8 mouse cellular contexts compared by ENCODE assay signal in the genomic region with DNA sequence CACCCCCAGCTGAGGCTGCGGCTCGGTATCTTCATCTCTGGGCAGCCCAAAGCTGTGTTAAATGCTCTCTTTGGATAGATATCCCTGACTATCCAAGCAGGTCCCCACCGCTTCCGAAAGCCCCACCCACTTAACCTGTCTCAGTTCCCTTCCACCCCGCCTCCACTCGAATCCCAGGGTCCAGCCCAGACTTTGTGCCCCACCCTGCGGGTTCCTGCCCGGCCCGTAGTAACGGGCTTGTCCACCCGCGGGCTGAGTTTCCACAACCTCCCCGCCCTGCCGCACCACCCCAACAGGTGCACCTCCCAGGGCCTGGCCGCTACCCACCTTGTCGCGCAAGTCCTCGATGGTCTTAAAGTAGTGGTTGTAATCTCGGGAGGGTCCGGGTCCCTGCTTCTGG. TPM values are rescaled to one million over a fixed set of nuclear protein-coding genes. Genes with fewer than 3 reads are reported as not detected.
DNase-seq lines count a peak whose midpoint lies in the region; ATAC-seq and TF ChIP-seq lines count a peak whose summit lies in the region.

No protein-coding gene starts in this region.

- peak overlapping the region; percentile 37; the same call in 1 of the 2 replicates for H3K4me3 ChIP-seq in kidney, adult 2 months (ENCODE audit: insufficient read depth, low read depth, low read length)
- peak overlapping the region; percentile 38 for H3K4me3 ChIP-seq in lung, embryonic 14.5 days (ENCODE audit: low read depth, low read length)

- H3K9ac ChIP-seq in lung, embryonic 14.5 days, result peak overlapping the region; percentile 36

- TF ChIP-seq CTCF in kidney, adult 2 months (conservative IDR thresholded peaks at IDR 0.05; ENCODE audit: insufficient read depth, insufficient read length, low read depth, low read length), result no peak
- TF ChIP-seq CTCF in lung, embryonic 14.5 days (IDR thresholded peaks at IDR 0.05; ENCODE audit: low read depth), result no peak

- DNase-seq in urinary bladder, adult 2 months (ENCODE audit: low spot score), result peak; percentile 67
- no peak for DNase-seq in urinary bladder, postnatal 25 days (ENCODE audit: low spot score)
- no peak for DNase-seq in kidney, adult 2 months
- DNase-seq in lung, embryonic 14.5 days, result peak; percentile 34
- DNase-seq in testis, postnatal 14 days (ENCODE audit: low spot score), result peak; percentile 15
- DNase-seq in frontal cortex, postnatal 36 days (ENCODE audit: low spot score in 2 of 2), result no peak
- DNase-seq in adrenal gland, adult 2 months, result no peak
- DNase-seq in cerebellum, postnatal 14 days, result no peak

- no peaks in the 10 kb centered on the region for H3K27me3 ChIP-seq in kidney, adult 2 months (replicated peaks; ENCODE audit: control insufficient read depth, insufficient read depth, low read length)
- peaks cover 21% of the 10 kb centered on the region for H3K27me3 ChIP-seq in lung, embryonic 14.5 days (ENCODE audit: insufficient read depth, low read length)

- ATAC-seq in lung, embryonic 14.5 days (ENCODE audit: insufficient read depth), result 0 out of 2 replicates have a peak, but pooled peaks have one; percentile 29

- no peak for TF ChIP-seq POLR2A in kidney, adult 2 months (IDR thresholded peaks at IDR 0.05; ENCODE audit: low read depth, low read length)

- peak overlapping the region; percentile 60 for H3K4me2 ChIP-seq in lung, embryonic 14.5 days

- no peaks in the 10 kb centered on the region for H3K9me3 ChIP-seq in lung, embryonic 14.5 days (ENCODE audit: low read depth, low read length)

- H3K4me1 ChIP-seq in kidney, adult 2 months (ENCODE audit: control insufficient read depth, insufficient read depth, low read length), result no peaks in the 10 kb centered on the region
- H3K4me1 ChIP-seq in lung, embryonic 14.5 days (ENCODE audit: insufficient read depth), result no peaks in the 10 kb centered on the region

- no peaks in the 10 kb centered on the region for H3K36me3 ChIP-seq in kidney, adult 2 months (ENCODE audit: control insufficient read depth, insufficient read depth, low read length)
- H3K36me3 ChIP-seq in lung, embryonic 14.5 days (ENCODE audit: insufficient read depth), result no peaks in the 10 kb centered on the region

- 2% methylated on average over 20 of the region's 20 CpGs for WGBS in kidney, adult 2 months
- WGBS in lung, embryonic 14.5 days, result under 1% methylated on average over 20 of the region's 20 CpGs

- no peak overlapping the region for H3K27ac ChIP-seq in kidney, adult 2 months (ENCODE audit: insufficient read depth, low read depth, low read length)
- H3K27ac ChIP-seq in lung, embryonic 14.5 days (ENCODE audit: low read depth), result peak overlapping the region; percentile 84

RNA-seq across cellular contexts. Expression of gene Krt19, which starts 3.4 kb away (rescaled TPM):
- polyA plus RNA-seq in urinary bladder, adult 2 months (2012; rRNA removed), result 814 and 933 TPM in 2 replicates
- 13.0 and 20.1 TPM in 2 replicates for polyA plus RNA-seq in kidney, adult 2 months (2012; rRNA removed)
- 86.7 and 91.0 TPM in 2 replicates for polyA plus RNA-seq in lung, embryonic 14.5 days (2014; fragmentation: Nextera tagmentation; extraction: Ambion mirVana)
- total RNA-seq in adrenal gland, adult 2 months (2021), result 1 to 10 TPM; 6.1 to 8.6 TPM
- 2.6 and 4.4 TPM in 2 replicates for polyA plus RNA-seq in adrenal gland, adult 2 months (2012; rRNA removed)

RNA-seq across cellular contexts. Expression of gene Krt15, which starts 9.4 kb away (rescaled TPM):
- 622 and 677 TPM in 2 replicates for polyA plus RNA-seq in urinary bladder, adult 2 months (2012; rRNA removed)
- 3.1 and 3.9 TPM in 2 replicates for polyA plus RNA-seq in kidney, adult 2 months (2012; rRNA removed)
- polyA plus RNA-seq in lung, embryonic 14.5 days (2014; fragmentation: Nextera tagmentation; extraction: Ambion mirVana), result 3.9 and 4.4 TPM in 2 replicates
- not detected for total RNA-seq in adrenal gland, adult 2 months (2021)
- polyA plus RNA-seq in adrenal gland, adult 2 months (2012; rRNA removed), result not detected in 2 replicates

RNA-seq across cellular contexts. Expression of gene Krt13, which starts 23.7 kb away (rescaled TPM):
- 0.37 and 0.91 TPM in 2 replicates for polyA plus RNA-seq in urinary bladder, adult 2 months (2012; rRNA removed)
- polyA plus RNA-seq in kidney, adult 2 months (2012; rRNA removed), result not detected in 2 replicates
- polyA plus RNA-seq in lung, embryonic 14.5 days (2014; fragmentation: Nextera tagmentation; extraction: Ambion mirVana), result 0.27 TPM in 1 of 2 replicates, not detected in the other
- not detected for total RNA-seq in adrenal gland, adult 2 months (2021)
- not detected in 2 replicates for polyA plus RNA-seq in adrenal gland, adult 2 months (2012; rRNA removed)

RNA-seq across cellular contexts. Expression of gene Krt36, which starts 39.7 kb away (rescaled TPM):
- polyA plus RNA-seq in urinary bladder, adult 2 months (2012; rRNA removed), result 0.22 and 0.33 TPM in 2 replicates
- 0.11 TPM in 1 of 2 replicates, not detected in the other for polyA plus RNA-seq in kidney, adult 2 months (2012; rRNA removed)
- polyA plus RNA-seq in lung, embryonic 14.5 days (2014; fragmentation: Nextera tagmentation; extraction: Ambion mirVana), result 0.11 TPM in 1 of 2 replicates, not detected in the other
- under 1 TPM; 0.28 to 0.43 TPM for total RNA-seq in adrenal gland, adult 2 months (2021)
- 0.31 and 0.50 TPM in 2 replicates for polyA plus RNA-seq in adrenal gland, adult 2 months (2012; rRNA removed)

RNA-seq across cellular contexts. Expression of gene Krt9, which starts 47.9 kb away (rescaled TPM):
- not detected in 2 replicates for polyA plus RNA-seq in urinary bladder, adult 2 months (2012; rRNA removed)
- not detected in 2 replicates for polyA plus RNA-seq in kidney, adult 2 months (2012; rRNA removed)
- polyA plus RNA-seq in lung, embryonic 14.5 days (2014; fragmentation: Nextera tagmentation; extraction: Ambion mirVana), result not detected in 2 replicates
- not detected for total RNA-seq in adrenal gland, adult 2 months (2021)
- polyA plus RNA-seq in adrenal gland, adult 2 months (2012; rRNA removed), result not detected in 2 replicates

Comparison
In these comparisons a context has a peak if more than half of its experiments do, and no peak if none do; other contexts are left out.
1. DNase-seq: peak in urinary bladder, adult 2 months (single experiment), lung, embryonic 14.5 days (single experiment) and testis, postnatal 14 days (single experiment); none in urinary bladder, postnatal 25 days (single experiment), kidney, adult 2 months (single experiment), frontal cortex, postnatal 36 days (0 of 2), adrenal gland, adult 2 months (single experiment) and cerebellum, postnatal 14 days (0 of 2).
2. RNA of gene Krt15, which starts 9.4 kb away (polyA plus RNA-seq): 622 to 677 TPM in urinary bladder, adult 2 months; 3.9 to 4.4 TPM in lung, embryonic 14.5 days, 3.1 to 3.9 TPM in kidney, adult 2 months and not detected in adrenal gland, adult 2 months; every median in the first group is over 100 times any median in the second.